Mouse (Mus musculus): ENCODE measurements around the gene T2. TPM values are rescaled to one million over a fixed set of nuclear protein-coding genes. Genes with fewer than 3 reads are reported as not detected.
"Not testable (repeated sequence)": the region's sequence is repeated elsewhere in the genome, so short reads cannot be mapped to it uniquely, and the experiment has no call there.

Gene T2
- polyA plus RNA-seq, 1 experiment, result not detected

GRCm38 (mm10) chr17:8372286-8373046 is 16.7 kb downstream of the T2 start:
- TF ChIP-seq GATA1 (IDR thresholded peaks at IDR 0.05; ENCODE audit: low read length) (no peak), TAL1 (IDR thresholded peaks at IDR 0.05; ENCODE audit: low read length) (no peak)
- H3K27me3 ChIP-seq (ENCODE audit: control insufficient read depth), result peaks cover 6% of the 10 kb centered on the region
- no peaks in the 10 kb centered on the region for H3K9me3 ChIP-seq (ENCODE audit: control insufficient read depth, low read length)
- no peaks in the 10 kb centered on the region for H3K36me3 ChIP-seq (ENCODE audit: control insufficient read depth)
- peaks cover 7% of the 10 kb centered on the region for H3K4me1 ChIP-seq (ENCODE audit: control insufficient read depth)
- peak overlapping the region; percentile 40 for H3K4me3 ChIP-seq (replicated peaks)

- Histone ChIP-seq H3K4me3 (replicated peaks) (no peak overlapping the region), H3K9me3 (ENCODE audit: control insufficient read depth, low read length) (no peaks in the 10 kb centered on the region), H3K36me3 (ENCODE audit: control insufficient read depth) (no peaks in the 10 kb centered on the region), H3K4me1 (ENCODE audit: control insufficient read depth) (peaks cover 1% of the 10 kb centered on the region; the same call in 1 of the 2 replicates), H3K27me3 (ENCODE audit: control insufficient read depth) (no peaks in the 10 kb centered on the region)
- TF ChIP-seq TAL1 (IDR thresholded peaks at IDR 0.05; ENCODE audit: low read length) (no peak), GATA1 (IDR thresholded peaks at IDR 0.05; ENCODE audit: low read length) (no peak)
These were observed 21.5 kb downstream of the T2 start for GRCm38 (mm10) chr17:8377298-8377697.

- Histone ChIP-seq H3K27me3 (ENCODE audit: control insufficient read depth) (peaks cover 28% of the 10 kb centered on the region), H3K36me3 (ENCODE audit: control insufficient read depth) (no peaks in the 10 kb centered on the region)
These were observed 29.6 kb downstream of the T2 start for GRCm38 (mm10) chr17:8385441-8385840.

GRCm38 (mm10) chr17:8388463-8388862 is 32.7 kb downstream of the T2 start:
- TF ChIP-seq TAL1 (IDR thresholded peaks at IDR 0.05; ENCODE audit: low read length) (no peak), GATA1 (IDR thresholded peaks at IDR 0.05; ENCODE audit: low read length) (no peak)
- H3K9me3 ChIP-seq (ENCODE audit: control insufficient read depth, low read length), result no peaks in the 10 kb centered on the region
- no peaks in the 10 kb centered on the region for H3K36me3 ChIP-seq (ENCODE audit: control insufficient read depth)
- H3K4me1 ChIP-seq (ENCODE audit: control insufficient read depth), result no peaks in the 10 kb centered on the region
- peaks cover 32% of the 10 kb centered on the region for H3K27me3 ChIP-seq (ENCODE audit: control insufficient read depth)
- no peak overlapping the region for H3K4me3 ChIP-seq (replicated peaks)

More at GRCm38 (mm10) chr17:8385441-8385840, 29.6 kb downstream of the T2 start:
- Histone ChIP-seq H3K4me3 (replicated peaks) (no peak overlapping the region), H3K9me3 (ENCODE audit: control insufficient read depth, low read length) (no peaks in the 10 kb centered on the region), H3K4me1 (ENCODE audit: control insufficient read depth) (no peaks in the 10 kb centered on the region)
- TF ChIP-seq TAL1 (IDR thresholded peaks at IDR 0.05; ENCODE audit: low read length) (no peak), GATA1 (IDR thresholded peaks at IDR 0.05; ENCODE audit: low read length) (no peak)

- Histone ChIP-seq H3K4me1 (ENCODE audit: control insufficient read depth) (no peaks in the 10 kb centered on the region), H3K36me3 (ENCODE audit: control insufficient read depth) (no peaks in the 10 kb centered on the region), H3K9me3 (ENCODE audit: control insufficient read depth, low read length) (no peaks in the 10 kb centered on the region), H3K27me3 (ENCODE audit: control insufficient read depth) (peaks cover 32% of the 10 kb centered on the region), H3K4me3 (replicated peaks) (no peak overlapping the region)
- TF ChIP-seq TAL1 (IDR thresholded peaks at IDR 0.05; ENCODE audit: low read length) (no peak), GATA1 (IDR thresholded peaks at IDR 0.05; ENCODE audit: low read length) (no peak)
These were observed 33.4 kb downstream of the T2 start for GRCm38 (mm10) chr17:8388990-8389789.

GRCm38 (mm10) chr17:8389790-8390095 is 34.0 kb downstream of the T2 start:
- H3K36me3 ChIP-seq (ENCODE audit: control insufficient read depth), result no peaks in the 10 kb centered on the region
- no peak overlapping the region for H3K4me3 ChIP-seq (replicated peaks)
- TF ChIP-seq TAL1 (IDR thresholded peaks at IDR 0.05; ENCODE audit: low read length) (no peak), GATA1 (IDR thresholded peaks at IDR 0.05; ENCODE audit: low read length) (no peak)
- H3K27me3 ChIP-seq (ENCODE audit: control insufficient read depth), result peaks cover 32% of the 10 kb centered on the region
- no peaks in the 10 kb centered on the region for H3K4me1 ChIP-seq (ENCODE audit: control insufficient read depth)
- H3K9me3 ChIP-seq (ENCODE audit: control insufficient read depth, low read length), result no peaks in the 10 kb centered on the region

- Histone ChIP-seq H3K4me1 (ENCODE audit: control insufficient read depth) (no peaks in the 10 kb centered on the region), H3K27me3 (ENCODE audit: control insufficient read depth) (peaks cover 32% of the 10 kb centered on the region), H3K9me3 (ENCODE audit: control insufficient read depth, low read length) (no peaks in the 10 kb centered on the region), H3K4me3 (replicated peaks) (no peak overlapping the region), H3K36me3 (ENCODE audit: control insufficient read depth) (no peaks in the 10 kb centered on the region)
- TF ChIP-seq GATA1 (IDR thresholded peaks at IDR 0.05; ENCODE audit: low read length), result no peak
- TF ChIP-seq TAL1 (IDR thresholded peaks at IDR 0.05; ENCODE audit: low read length), result no peak
These were observed 34.7 kb downstream of the T2 start for GRCm38 (mm10) chr17:8390487-8390886.

- peaks cover under 1% of the 10 kb centered on the region; the same call in 1 of the 2 replicates for H3K27me3 ChIP-seq (ENCODE audit: control insufficient read depth)
- TF ChIP-seq GATA1 (IDR thresholded peaks at IDR 0.05; ENCODE audit: low read length) (no peak), TAL1 (IDR thresholded peaks at IDR 0.05; ENCODE audit: low read length) (no peak)
- no peaks in the 10 kb centered on the region for H3K4me1 ChIP-seq (ENCODE audit: control insufficient read depth)
- H3K4me3 ChIP-seq (replicated peaks), result no peak overlapping the region
- no peaks in the 10 kb centered on the region for H3K9me3 ChIP-seq (ENCODE audit: control insufficient read depth, low read length)
- H3K36me3 ChIP-seq (ENCODE audit: control insufficient read depth), result no peaks in the 10 kb centered on the region
These were observed 40.6 kb downstream of the T2 start for GRCm38 (mm10) chr17:8396371-8396770.

- no peaks in the 10 kb centered on the region for H3K36me3 ChIP-seq (ENCODE audit: control insufficient read depth)
- H3K9me3 ChIP-seq (ENCODE audit: control insufficient read depth, low read length), result no peaks in the 10 kb centered on the region
- H3K27me3 ChIP-seq (ENCODE audit: control insufficient read depth), result no peaks in the 10 kb centered on the region
- H3K4me3 ChIP-seq (replicated peaks), result no peak overlapping the region
- TF ChIP-seq TAL1 (IDR thresholded peaks at IDR 0.05; ENCODE audit: low read length) (no peak), GATA1 (IDR thresholded peaks at IDR 0.05; ENCODE audit: low read length) (no peak)
- no peaks in the 10 kb centered on the region for H3K4me1 ChIP-seq (ENCODE audit: control insufficient read depth)
These were observed 42.2 kb downstream of the T2 start for GRCm38 (mm10) chr17:8397946-8398345.

- H3K36me3 ChIP-seq (ENCODE audit: control insufficient read depth); H3K27me3 ChIP-seq (ENCODE audit: control insufficient read depth); H3K4me1 ChIP-seq (ENCODE audit: control insufficient read depth); H3K9me3 ChIP-seq (ENCODE audit: control insufficient read depth, low read length); H3K4me3 ChIP-seq (replicated peaks): not testable (repeated sequence)
These were observed 48.1 kb downstream of the T2 start for GRCm38 (mm10) chr17:8403932-8404331.
